Mouse (Mus musculus): Measurements from ENCODE around the gene Rnf128. TPM values are rescaled to one million over a fixed set of nuclear protein-coding genes. Genes with fewer than 3 reads are reported as not detected.

The Rnf128 gene
- polyA plus RNA-seq, 1 experiment from 2014 or later: 1.2 TPM

Other genes starting within 250 kb of the Rnf128 start
- gene Trap1a, start 229.6 kb upstream of the Rnf128 start, polyA plus RNA-seq (2016; fragmentation: Nextera tagmentation; extraction: Ambion mirVana): not detected in 2 replicates
- 1.7 and 2.2 TPM in 2 replicates for gene D330045A20Rik, start 82.9 kb upstream of the Rnf128 start, polyA plus RNA-seq (2016; fragmentation: Nextera tagmentation; extraction: Ambion mirVana)
- gene Tbc1d8b, start 121.7 kb downstream of the Rnf128 start, polyA plus RNA-seq (2016; fragmentation: Nextera tagmentation; extraction: Ambion mirVana): 0.82 and 0.86 TPM in 2 replicates
- gene Gm15013, start 151.2 kb downstream of the Rnf128 start, polyA plus RNA-seq (2016; fragmentation: Nextera tagmentation; extraction: Ambion mirVana): 0.25 and 0.37 TPM in 2 replicates
- not detected in 2 replicates for gene Ripply1, start 219.0 kb downstream of the Rnf128 start, polyA plus RNA-seq (2016; fragmentation: Nextera tagmentation; extraction: Ambion mirVana)
- gene Cldn2, start 237.5 kb downstream of the Rnf128 start, polyA plus RNA-seq (2016; fragmentation: Nextera tagmentation; extraction: Ambion mirVana): 0.41 and 0.42 TPM in 2 replicates